Mouse (Mus musculus): ENCODE measurements at regions not wholly inside any gene's neighbourhood (a gene's known extent, or its start where the extent isn't known, plus 50 kb on each side); places are given as distances from the start of the nearest gene placed in this dataset.

GRCm38 (mm10) chr1:124674420-124674819 is 629.1 kb upstream of the Dpp10 start:
- DNase-seq (ENCODE audit: low spot score): no peak

GRCm38 (mm10) chr1:124652872-124653271 is 607.5 kb upstream of the Dpp10 start:
- DNase-seq (ENCODE audit: low spot score): no peak

DNA sequence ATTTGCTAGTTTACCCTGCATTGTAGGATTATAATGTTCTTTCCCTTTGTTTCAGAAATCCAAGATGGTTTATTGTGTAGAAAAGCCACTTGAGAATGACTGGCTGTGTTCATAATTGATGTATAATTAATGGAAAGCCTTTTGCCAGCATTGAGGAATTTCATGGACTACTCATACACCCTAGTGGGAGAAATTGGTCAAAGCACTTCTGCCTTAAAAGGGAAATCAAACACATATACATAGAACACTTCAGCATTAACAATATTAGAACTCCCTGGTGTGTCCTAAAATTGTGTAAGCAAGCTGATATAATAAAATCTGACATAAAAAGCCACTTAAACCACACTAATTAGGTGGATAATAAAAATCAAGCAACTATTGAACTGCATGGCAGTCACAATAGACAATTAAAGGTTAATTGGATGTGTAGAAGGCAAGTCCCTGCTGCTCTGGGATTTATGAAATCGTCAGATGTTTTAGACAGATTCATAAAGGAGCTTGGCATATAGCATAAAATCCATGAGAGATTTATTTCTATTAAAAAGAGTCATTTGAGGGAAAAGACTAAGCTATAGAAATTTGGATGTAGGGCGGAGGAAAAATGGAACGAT is 607.0 kb upstream of the Dpp10 start:
- DNase-seq (ENCODE audit: low spot score): no peak

GRCm38 (mm10) chr1:124635246-124635768 is 589.9 kb upstream of the Dpp10 start:
- DNase-seq (ENCODE audit: low spot score): no peak

GRCm38 (mm10) chr1:124630084-124630483 is 584.7 kb upstream of the Dpp10 start:
- DNase-seq (ENCODE audit: low spot score): no peak

DNA sequence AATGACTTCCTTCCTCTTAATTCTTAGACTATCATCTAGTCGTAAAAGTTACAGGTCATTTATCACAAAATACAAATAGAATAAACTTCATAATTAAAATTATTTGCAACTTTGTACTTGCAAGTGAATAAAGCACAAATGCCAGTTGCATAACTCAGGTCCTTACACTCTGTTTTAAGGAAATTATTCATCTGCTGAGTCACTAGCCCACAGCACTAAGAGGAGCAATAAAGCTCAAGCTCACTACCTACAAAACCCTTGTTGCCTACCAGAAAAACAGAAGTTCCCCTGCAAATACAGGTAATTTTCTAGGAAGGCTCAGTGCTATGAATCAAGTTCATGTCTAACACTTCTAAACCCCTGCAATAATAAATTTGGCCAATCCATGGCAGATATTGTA is 539.3 kb upstream of the Dpp10 start:
- DNase-seq (ENCODE audit: low spot score): no peak
